Mouse (Mus musculus): ENCODE measurements around the gene Anxa1. TPM values are rescaled to one million over a fixed set of nuclear protein-coding genes. Genes with fewer than 3 reads are reported as not detected.
A peak's percentile ranks its signal among the peaks of the same experiment; 100 is the strongest.

Gene Anxa1
- total RNA-seq, 2 experiments from 2014 or later = 14.8 to 16.1 TPM

DNA sequence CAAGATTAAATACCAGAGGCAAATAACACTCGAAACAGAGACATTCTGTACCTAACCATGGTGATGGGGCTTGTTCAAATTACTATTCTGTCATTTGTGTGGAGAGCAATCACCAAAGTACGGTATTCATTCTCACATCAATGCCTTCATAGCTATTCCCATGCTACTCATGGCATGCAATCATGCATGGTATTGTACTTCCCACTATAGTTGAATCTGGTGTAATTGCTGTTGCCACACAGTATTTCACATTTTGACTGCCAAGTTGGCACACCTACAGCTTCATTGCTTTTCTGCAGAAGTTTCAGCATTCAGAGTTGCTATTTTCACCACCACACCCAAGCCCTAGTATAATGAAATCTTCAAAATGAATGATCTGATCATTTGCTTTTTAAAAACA is 4.4 kb downstream of the Anxa1 start:
- no peak for DNase-seq
- intact Hi-C loops (cut with DNase I) = no loop called here

DNA sequence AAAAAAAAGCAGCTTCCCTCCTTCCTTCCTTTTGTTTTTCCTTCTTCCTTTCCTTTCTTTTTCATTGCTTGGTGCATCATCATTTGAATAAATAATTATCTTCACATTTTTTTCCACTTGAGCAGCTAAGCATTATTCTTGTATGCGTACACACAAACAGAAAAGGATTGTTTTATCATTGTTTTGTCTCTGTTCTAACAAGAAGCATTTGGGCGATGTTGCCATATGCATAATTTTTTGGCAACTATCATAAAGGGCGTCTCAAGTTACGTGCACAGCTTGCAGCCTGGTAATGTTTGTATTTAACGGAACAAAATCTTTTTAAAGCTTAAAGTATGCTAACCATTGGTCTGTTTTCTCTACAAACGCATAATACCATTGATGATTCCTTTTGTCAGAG is 5.1 kb downstream of the Anxa1 start:
- intact Hi-C loops (cut with DNase I) = loop anchor here (2.0 kb wide), 1 partner anchor 17 kb away; no protein-coding TSS in a partner anchor

DNA sequence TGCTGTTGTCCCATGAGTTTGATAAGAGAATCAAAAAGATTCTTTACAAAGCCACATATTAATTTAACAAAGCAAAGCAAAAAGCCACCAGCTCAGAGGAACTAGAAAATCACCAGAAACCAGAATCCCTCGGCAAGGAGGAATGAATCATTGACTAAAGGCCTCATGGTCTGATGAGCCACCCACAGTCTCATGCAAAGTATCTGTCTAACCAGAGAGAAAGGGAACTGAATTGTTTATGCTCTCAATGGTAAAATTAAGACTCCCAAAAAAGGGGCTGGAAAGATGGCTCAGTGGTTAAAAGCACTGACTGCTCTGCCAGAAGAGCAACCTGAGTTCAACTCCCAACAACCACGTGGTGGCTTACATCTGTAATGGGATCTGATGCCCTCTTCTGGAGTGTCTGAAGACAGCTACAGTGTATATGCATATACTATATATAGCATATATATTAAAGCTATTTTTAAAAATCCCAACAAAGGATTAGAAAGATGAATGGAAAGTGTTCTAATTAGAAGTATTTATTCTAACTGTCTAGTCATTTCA is 9.5 kb downstream of the Anxa1 start:
- no peak for DNase-seq
- intact Hi-C loops (cut with DNase I) = no loop called here

More for the DNA sequence above, 5.1 kb downstream of the Anxa1 start:
- DNase-seq = no peak

DNA sequence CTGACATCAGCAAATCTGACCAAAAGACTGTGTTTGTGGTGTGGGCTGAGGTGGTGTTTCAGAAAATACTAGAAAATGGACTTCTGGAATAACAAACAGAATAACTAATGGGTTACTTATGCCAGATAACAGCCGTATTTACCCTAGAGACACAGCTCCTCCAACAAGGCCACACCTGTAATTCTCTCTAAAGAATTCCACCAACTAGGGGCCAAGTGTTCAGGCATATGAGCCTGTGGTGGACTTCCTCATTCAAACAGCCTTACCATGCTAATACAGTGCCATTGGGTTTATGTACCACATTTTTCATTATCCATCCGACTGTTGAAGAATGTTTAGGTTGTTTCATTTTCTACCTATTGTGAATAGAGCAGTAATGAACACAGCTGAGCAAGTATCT is 20.6 kb downstream of the Anxa1 start:
- intact Hi-C loops (cut with DNase I) = no loop called here
- no peak for DNase-seq

DNA sequence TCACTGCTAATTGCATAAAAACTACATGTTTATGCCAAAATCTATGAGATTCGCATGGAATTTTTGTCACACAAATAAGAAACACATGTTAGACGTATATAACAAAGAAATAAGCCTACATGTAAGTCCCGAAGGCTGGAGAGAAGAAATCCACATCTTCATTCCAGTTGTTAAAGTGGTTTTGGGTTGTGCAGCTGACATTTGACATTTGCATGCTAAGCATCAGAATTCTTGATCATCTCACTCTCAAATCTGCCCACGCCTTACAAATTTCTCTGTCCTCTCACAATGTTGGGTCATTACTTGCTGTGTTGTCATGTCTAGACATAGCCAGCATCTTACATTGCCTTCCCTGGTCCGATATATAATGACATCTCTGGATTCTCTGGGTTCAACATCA is 24.2 kb downstream of the Anxa1 start:
- intact Hi-C loops (cut with DNase I) = loop anchor here (10.0 kb wide), 1 partner anchor 398 kb away; no protein-coding TSS in a partner anchor
- DNase-seq = no peak

DNA sequence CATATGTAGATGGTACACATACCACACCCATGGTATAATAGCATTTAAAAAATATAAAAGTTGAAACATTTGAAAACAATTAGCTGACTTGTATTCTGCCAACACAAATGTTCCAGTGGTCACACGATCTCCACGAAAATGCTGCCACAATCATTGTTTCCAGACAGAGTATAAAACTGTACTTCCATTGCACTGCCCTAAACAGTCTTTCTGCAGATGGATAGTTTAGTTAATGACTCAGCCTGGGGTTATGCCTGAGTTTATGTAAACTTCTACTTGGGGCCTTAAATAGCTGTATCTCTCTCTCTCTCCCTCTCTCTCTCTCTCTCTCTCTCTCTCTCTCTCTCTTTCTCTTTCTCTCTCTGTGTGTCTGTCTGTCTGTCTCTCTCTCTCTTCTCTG is 24.7 kb downstream of the Anxa1 start:
- intact Hi-C loops (cut with DNase I) = loop anchor here (10.0 kb wide), 1 partner anchor 399 kb away; no protein-coding TSS in a partner anchor
- no peak for DNase-seq

DNA sequence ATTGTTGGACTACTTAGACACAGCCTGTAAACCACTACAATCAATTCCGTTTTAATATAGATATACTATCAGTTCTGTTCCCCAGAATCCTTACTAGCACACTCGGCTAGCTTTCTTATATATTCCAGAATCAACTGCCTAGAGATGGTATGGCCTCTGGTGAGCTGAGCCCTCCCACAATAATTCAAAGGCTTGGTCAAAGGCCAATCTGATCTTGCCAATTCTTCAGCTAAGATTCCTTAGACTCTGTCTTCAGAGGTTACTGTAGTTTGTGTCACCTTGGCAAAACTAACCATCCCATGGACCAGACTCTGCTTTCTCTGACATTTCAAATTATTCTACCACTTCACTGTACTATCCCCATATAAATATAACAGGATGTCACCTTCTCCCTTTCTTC is 25.4 kb downstream of the Anxa1 start:
- no peak for DNase-seq
- intact Hi-C loops (cut with DNase I) = loop anchor here (10.0 kb wide), 1 partner anchor 399 kb away; no protein-coding TSS in a partner anchor

DNA sequence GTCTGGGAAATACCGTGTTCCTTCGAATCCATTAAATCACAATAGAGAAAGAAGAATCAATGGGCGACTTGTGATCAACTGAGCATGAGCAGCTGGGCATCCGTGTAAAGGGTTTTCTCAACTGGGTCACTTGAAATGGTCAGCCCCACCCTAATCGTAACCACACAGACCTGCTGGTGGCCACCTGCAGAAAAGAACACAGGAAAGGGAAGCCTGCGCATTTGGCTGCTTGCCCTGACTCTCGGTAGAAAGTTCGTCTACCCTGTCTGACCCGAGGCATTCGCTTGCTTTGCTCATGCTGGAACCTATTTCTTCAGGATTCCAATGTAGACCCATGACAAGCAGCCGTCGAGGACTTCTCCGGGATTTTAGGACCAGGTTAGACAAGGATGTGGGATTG is 25.8 kb downstream of the Anxa1 start:
- intact Hi-C loops (cut with DNase I) = loop anchor here (10.0 kb wide), 1 partner anchor 400 kb away; no protein-coding TSS in a partner anchor
- DNase-seq = no peak

DNA sequence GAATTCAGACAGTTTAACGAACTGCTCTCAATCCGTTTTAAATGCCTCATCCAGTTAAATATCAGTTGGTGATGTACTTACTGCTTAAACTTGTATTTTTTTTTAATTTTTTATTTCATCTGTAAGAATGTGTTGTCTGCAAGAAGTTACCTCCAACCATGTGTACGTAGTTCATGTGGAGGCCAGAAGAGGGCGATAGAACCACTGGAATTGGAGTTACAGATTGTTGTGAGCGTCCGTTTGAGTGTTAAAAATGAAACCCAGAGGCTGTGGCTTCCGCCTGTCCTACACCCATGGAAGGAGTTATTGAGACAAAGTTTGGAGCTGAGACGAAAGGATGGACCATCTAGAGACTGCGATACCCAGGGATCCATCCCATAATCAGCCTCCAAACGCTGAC is 27.5 kb downstream of the Anxa1 start:
- intact Hi-C loops (cut with DNase I) = loop anchor here (10.0 kb wide), 1 partner anchor 402 kb away; no protein-coding TSS in a partner anchor
- no peak for DNase-seq

DNA sequence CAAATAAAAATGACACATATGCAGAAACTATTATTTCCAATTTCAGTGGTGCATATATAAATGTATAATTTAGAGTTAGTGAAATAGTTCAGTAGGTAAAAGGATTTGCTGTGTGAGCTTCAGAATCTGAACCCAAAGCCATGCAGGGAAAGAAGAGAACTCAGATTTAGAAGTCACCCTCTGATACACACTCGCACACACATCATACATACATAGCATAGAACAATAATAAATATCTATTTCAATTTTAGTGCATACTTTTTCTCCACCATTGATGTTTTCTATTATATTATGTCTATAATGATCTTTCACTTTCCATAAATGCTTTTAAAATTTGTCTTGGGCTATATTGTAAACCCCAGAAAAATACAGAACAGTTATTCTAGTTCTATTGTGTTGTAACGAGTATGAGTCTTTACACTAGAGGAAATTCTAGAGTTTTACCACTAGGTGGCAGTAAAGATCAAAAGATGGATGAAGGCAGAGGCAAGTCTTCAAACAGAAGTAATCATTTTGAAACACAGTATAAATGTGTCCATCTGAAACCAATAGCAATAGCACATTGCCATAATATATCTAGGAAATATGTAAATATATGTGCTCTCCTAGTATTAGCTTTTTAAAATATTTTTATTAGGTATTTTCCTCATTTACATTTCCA is 28.7 kb downstream of the Anxa1 start:
- DNase-seq = no peak
- intact Hi-C loops (cut with DNase I) = loop anchor here (1.0 to 10.0 kb wide), 2 partner anchors 72 to 403 kb away; no protein-coding TSS in a partner anchor

DNA sequence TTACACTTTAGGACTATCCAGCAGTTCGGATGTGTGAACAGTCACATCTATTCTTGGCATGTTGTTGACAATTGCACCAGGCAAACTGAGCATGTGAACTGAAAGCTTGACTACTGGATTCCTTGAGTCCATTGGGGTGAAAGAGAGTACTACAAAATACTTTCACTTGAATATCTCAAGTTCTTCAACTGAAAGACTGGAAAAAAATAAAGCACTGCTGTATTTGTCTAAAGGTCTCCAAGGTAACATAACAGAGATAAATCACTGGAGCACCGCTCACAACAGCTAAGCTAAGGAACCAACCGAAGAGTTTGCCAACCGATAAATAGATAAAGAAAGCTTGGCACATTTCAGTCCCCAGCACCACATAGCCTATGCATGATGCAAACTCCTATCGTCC is 32.1 kb downstream of the Anxa1 start:
- no peak for DNase-seq
- intact Hi-C loops (cut with DNase I) = no loop called here

DNA sequence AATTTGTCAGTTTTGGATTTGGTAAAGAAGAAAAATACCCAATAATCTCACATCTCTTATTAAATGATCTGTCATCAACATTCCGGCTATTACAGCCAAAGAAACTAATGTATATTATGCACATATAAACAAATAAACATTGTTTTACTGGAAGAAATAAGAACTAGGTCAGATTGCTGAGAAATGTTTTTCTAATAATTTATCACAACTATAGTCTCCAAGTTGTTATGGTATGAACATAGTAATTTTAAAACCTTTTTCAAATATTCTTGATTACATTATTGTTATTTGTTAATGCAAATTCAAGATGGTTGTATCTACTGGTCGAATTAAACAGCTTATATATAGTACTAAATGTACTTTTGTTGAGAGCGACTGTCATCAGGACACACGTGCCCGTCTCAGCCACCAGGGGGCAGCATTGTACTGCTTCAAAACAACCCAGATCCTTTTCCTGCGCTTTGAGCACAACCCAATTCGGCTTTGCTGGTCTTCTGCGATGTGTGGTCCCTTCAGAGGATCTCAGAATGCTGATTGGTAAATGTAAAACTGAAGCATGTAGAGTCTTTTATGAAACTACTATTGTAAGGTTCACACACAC is 45.3 kb downstream of the Anxa1 start:
- DNase-seq = peak; percentile 43 to 44
- intact Hi-C loops (cut with DNase I) = no loop called here

DNA sequence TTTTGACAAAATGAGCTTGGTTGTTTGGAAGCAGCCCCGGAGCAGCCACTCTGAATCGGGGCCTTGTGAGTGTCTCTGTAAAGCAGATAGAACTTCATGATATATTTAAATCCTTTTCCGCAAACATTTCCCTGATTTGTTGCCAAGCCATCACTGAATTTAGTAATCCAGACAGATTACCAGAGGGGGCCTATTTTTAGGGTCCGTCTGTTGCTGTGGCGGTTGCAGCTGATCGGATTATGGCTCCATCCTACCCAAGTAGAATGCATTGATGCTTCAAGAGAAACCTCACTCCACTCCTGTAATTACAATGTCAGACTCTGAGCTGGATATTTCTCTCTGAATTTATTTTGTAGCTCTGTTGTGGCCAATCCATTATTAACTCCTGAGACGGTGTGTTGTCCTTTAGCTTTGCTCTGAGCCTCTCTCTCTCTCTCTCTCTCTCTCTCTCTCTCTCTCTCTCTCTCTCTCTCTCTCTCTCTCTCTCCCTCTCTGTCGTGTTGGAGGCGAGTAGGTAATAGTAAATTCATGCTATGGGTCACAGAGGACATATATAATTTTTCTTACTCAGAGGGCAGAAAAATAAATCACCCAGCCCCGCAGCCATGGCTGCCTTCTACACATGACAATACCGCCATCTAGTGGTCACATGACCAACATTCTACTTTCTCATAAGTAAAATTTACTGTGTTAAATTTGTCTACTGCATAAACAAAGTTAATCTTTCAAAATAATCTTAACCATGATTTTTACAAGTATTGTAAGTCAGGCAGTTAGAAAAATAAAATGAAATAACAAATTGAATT is 46.0 kb downstream of the Anxa1 start:
- intact Hi-C loops (cut with DNase I) = no loop called here
- DNase-seq = no peak

DNA sequence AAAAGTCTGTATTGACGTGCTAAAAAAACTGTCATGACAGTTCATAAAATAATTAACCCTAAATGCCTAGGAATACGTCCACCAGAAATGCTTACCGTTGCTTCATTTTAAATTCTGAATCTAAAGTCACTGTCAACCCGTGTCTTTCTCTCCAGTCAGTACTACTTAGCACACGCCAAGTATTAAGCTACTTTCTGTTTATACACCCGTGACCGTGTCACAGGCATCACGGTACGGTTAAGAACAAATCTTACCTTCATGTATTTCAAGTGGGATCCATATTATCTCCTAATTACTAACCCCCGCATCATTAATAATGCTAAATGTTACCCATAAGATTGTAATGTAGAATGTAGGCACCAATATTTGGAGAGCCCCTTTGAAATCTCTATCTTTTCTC is 46.7 kb downstream of the Anxa1 start:
- intact Hi-C loops (cut with DNase I) = no loop called here
- DNase-seq = no peak

Other genes with a start within 250 kb of the Anxa1 start
- gene Aldh1a1, start 101.8 kb upstream of the Anxa1 start, total RNA-seq (2021) = 10 to 100 TPM; 79.9 to 94.5 TPM

Measured in gastrocnemius, postnatal 36 days (tissue).